Mouse (Mus musculus) intestine, embryonic 14.5 days (tissue): ENCODE measurements around the gene Aff3. TPM values are rescaled to one million over a fixed set of nuclear protein-coding genes. Genes with fewer than 3 reads are reported as not detected.

Experiments used
- ATAC-seq: fragments of 200-750 bp; cut with Nextera tagmentation; replicated peaks from 2 replicates; pipeline ENCODE4 v1.8.0; 2017; ENCODE audit warnings: low read depth, moderate number of reproducible peaks, moderate TSS enrichment, moderate library complexity; ENCODE audit not compliant: low FRiP score, low TSS enrichment
- DNase-seq: peaks from one replicate; pipeline ENCODE4 v3.0.0-alpha.2; 2018; ENCODE audit warnings: low spot score
- H3K27ac ChIP-seq: fragments of 300-500 bp; sonication (generic); 2 replicates; pipeline ENCODE4 v1.5.1; 2014; ENCODE audit warnings: low read depth, mild to moderate bottlenecking, control low read depth
- H3K27me3 ChIP-seq: fragments of 300-500 bp; sonication (generic); replicated peaks from 2 replicates; pipeline ENCODE4 v1.6.1; 2014; ENCODE audit warnings: low read length, control low read depth; ENCODE audit not compliant: control insufficient read depth, insufficient read depth
- H3K36me3 ChIP-seq: fragments of 300-500 bp; sonication (generic); 2 replicates; pipeline ENCODE4 v1.6.1; 2014; ENCODE audit warnings: low read length, control low read depth; ENCODE audit not compliant: control insufficient read depth, insufficient read depth
- H3K4me1 ChIP-seq: fragments of 300-500 bp; sonication (generic); replicated peaks from 2 replicates; pipeline ENCODE4 v1.6.1; 2014; ENCODE audit warnings: low read length, control low read depth, mixed read lengths; ENCODE audit not compliant: control insufficient read depth, insufficient read depth
- H3K4me2 ChIP-seq: fragments of 300-500 bp; sonication (generic); 2 replicates; pipeline ENCODE4 v1.6.1; 2014; ENCODE audit warnings: low read length
- H3K4me3 ChIP-seq: fragments of 300-500 bp; sonication (generic); 2 replicates; pipeline ENCODE4 v1.5.1; 2014; ENCODE audit warnings: low read depth, low read length, control low read depth, mixed read lengths
- H3K9ac ChIP-seq: fragments of 300-500 bp; sonication (generic); 2 replicates; pipeline ENCODE4 v1.6.1; 2014; ENCODE audit warnings: mild to moderate bottlenecking, low read length
- H3K9me3 ChIP-seq: fragments of 300-500 bp; sonication (generic); 2 replicates; pipeline ENCODE4 v1.6.1; 2016; ENCODE audit warnings: low read length, control low read depth; ENCODE audit not compliant: control insufficient read depth
- WGBS: fragments of 180-500 bp; shearing (Covaris S2); extraction: QIAGEN DNeasy Blood & Tissue Kit; methylation state at CpG from one replicate; pipeline ENCODE4 v1.1.7; 2014; 5-methylcytosine and 5-hydroxymethylcytosine counted together
- polyA plus RNA-seq: library from polyadenylated mRNA; unstranded; fragments of >200 nt; fragmentation: Nextera tagmentation; extraction: Ambion mirVana; gene quantifications from 2 replicates; pipeline ENCODE4 v1.2.1, GENCODE M21; 2014

Gene Aff3
- polyA plus RNA-seq, 1 experiment from 2014 or later: 8.6 TPM

DNA sequence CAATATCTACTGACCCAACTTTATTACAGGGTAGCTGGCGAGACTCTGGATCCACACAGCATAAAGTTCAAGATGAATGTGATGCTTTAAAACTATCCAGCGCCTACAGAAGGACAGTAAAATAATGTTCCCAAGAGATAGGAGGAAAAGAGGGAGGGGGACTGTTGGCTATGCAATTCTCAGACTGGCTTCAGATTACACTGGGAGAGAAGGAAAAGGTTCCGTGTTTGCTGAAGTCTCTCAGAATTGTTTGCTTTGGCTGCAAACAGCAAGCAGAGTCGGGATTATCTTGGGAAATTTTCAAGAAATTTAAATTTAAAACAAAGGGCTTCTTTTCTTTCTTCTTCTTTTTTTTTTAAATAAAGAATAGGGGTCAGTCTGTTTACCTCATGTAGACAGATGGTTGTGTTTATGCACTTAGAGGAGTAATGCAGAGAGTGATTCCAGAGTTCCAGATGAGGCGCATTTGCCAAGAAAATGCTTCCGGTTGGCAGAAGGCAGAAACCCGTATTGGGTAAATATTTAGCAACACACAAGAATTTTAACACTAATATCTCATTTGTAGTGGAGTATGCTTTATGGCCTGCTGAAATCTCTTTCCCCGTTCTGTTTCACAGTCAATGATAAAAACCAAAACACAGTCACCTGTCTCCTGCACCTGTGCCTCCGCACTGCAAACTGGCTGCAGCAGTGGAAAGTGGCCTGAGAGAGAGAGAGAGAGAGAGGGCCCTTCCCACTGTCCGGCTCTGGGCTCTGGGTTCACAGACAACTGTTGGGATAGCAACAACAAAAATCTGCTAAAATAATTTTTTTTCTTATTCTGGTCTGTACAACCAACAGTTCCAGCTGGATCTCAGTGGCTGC lies 306.6 kb downstream of the Aff3 start:
- peaks cover 24% of the 10 kb centered on the region for H3K4me1 ChIP-seq

GRCm38 (mm10) chr1:38354585-38354984 lies 310.2 kb downstream of the Aff3 start:
- no peaks in the 10 kb centered on the region for H3K27me3 ChIP-seq
- H3K9me3 ChIP-seq: no peaks in the 10 kb centered on the region
- ATAC-seq (no peak), DNase-seq (peak; percentile 43)
- H3K36me3 ChIP-seq: no peaks in the 10 kb centered on the region
- H3K9ac ChIP-seq: no peak overlapping the region
- H3K4me2 ChIP-seq: no peak overlapping the region
- no peak overlapping the region for H3K4me3 ChIP-seq
- peaks cover 24% of the 10 kb centered on the region for H3K4me1 ChIP-seq
- H3K27ac ChIP-seq: no peak overlapping the region
- WGBS: 73% methylated on average over 4 of the region's 4 CpGs

More for the DNA sequence above, 306.6 kb downstream of the Aff3 start:
- 19% methylated on average over 10 of the region's 10 CpGs for WGBS
- ATAC-seq (peak; percentile 20; the same call in 1 of the 2 replicates), DNase-seq (no peak)
- Histone ChIP-seq H3K36me3 (no peaks in the 10 kb centered on the region), H3K9ac (no peak overlapping the region), H3K9me3 (no peaks in the 10 kb centered on the region), H3K4me2 (peak overlapping the region; percentile 15), H3K4me3 (no peak overlapping the region), H3K27me3 (no peaks in the 10 kb centered on the region), H3K27ac (peak overlapping the region; percentile 65)

- Histone ChIP-seq H3K4me2 (no peak overlapping the region), H3K27me3 (no peaks in the 10 kb centered on the region), H3K4me1 (no peaks in the 10 kb centered on the region), H3K9me3 (0 out of 2 replicates have a peak, but pooled peaks cover 3% of the 10 kb centered on the region), H3K27ac (no peak overlapping the region), H3K36me3 (no peaks in the 10 kb centered on the region), H3K9ac (no peak overlapping the region), H3K4me3 (no peak overlapping the region)
- no peak for ATAC-seq
- DNase-seq: peak; percentile 35
- whole genome bisulfite sequencing: 81% methylated on average over 4 of the region's 4 CpGs
Measured at GRCm38 (mm10) chr1:38347346-38347745, 317.4 kb downstream of the Aff3 start.

DNA sequence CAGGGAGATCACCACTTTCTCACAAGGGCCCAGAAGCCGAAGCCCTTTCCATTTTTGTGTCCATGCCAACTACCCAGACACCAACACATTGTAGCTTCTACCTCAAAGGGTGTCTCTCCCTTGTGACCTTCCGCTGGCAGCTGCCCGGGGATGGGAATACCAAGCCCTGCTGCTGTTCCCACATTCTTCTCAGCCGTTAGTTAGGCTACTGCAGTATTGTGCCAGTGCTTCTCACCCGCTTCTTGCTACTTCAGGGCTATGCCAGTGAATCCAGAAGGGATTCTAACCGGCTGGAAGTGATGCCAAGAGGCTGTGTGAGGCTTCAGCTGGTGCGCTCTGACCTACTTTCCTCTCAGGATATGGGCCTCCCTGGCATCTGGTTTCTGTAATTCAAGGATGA lies 330.5 kb downstream of the Aff3 start:
- DNase-seq: peak; percentile 45
- H3K9me3 ChIP-seq: no peaks in the 10 kb centered on the region
- H3K27ac ChIP-seq: no peak overlapping the region
- no peak for ATAC-seq
- no peaks in the 10 kb centered on the region for H3K4me1 ChIP-seq
- H3K9ac ChIP-seq: no peak overlapping the region
- H3K4me2 ChIP-seq: no peak overlapping the region
- 80% methylated on average over 7 of the region's 7 CpGs for WGBS
- H3K27me3 ChIP-seq: no peaks in the 10 kb centered on the region
- H3K36me3 ChIP-seq: no peaks in the 10 kb centered on the region
- H3K4me3 ChIP-seq: no peak overlapping the region

GRCm38 (mm10) chr1:38332919-38333318 lies 331.8 kb downstream of the Aff3 start:
- H3K4me2 ChIP-seq: no peak overlapping the region
- no peak overlapping the region for H3K9ac ChIP-seq
- no peak for ATAC-seq
- H3K27me3 ChIP-seq: no peaks in the 10 kb centered on the region
- WGBS: 86% methylated on average over 5 of the region's 5 CpGs
- no peaks in the 10 kb centered on the region for H3K36me3 ChIP-seq
- H3K27ac ChIP-seq: no peak overlapping the region
- H3K9me3 ChIP-seq: no peaks in the 10 kb centered on the region
- peak; percentile 6 for DNase-seq
- H3K4me3 ChIP-seq: no peak overlapping the region
- no peaks in the 10 kb centered on the region for H3K4me1 ChIP-seq

- Histone ChIP-seq H3K27ac (no peak overlapping the region), H3K4me3 (no peak overlapping the region), H3K4me1 (no peaks in the 10 kb centered on the region), H3K27me3 (no peaks in the 10 kb centered on the region), H3K4me2 (no peak overlapping the region), H3K9ac (no peak overlapping the region), H3K9me3 (no peaks in the 10 kb centered on the region), H3K36me3 (no peaks in the 10 kb centered on the region)
- 83% methylated on average over 5 of the region's 5 CpGs for WGBS
- DNase-seq: peak; percentile 45
- ATAC-seq: no peak
Measured at GRCm38 (mm10) chr1:38324206-38324605, 340.5 kb downstream of the Aff3 start.

DNA sequence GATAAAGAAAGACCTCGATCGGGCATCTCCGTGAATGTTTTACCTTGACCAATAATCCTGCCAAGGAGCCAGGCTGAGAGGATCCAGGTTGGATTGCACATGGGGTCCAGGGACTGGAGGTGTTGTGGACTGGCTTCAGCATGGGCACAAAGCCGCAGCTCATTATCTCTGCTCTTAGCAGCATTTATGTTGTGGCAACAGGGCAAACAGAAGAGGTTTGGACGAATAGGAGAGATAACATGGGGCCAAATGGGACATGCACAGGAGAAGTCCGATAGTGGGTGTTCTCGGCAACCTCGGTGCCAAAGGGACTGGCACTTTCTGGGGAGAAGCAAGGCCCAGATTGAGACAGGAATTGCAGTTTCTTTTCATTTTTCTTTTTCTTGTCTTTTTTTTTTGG lies 342.9 kb downstream of the Aff3 start:
- H3K4me3 ChIP-seq: no peak overlapping the region
- DNase-seq (peak; percentile 37), ATAC-seq (no peak)
- H3K4me1 ChIP-seq: no peaks in the 10 kb centered on the region
- H3K36me3 ChIP-seq: no peaks in the 10 kb centered on the region
- no peak overlapping the region for H3K9ac ChIP-seq
- H3K27me3 ChIP-seq: no peaks in the 10 kb centered on the region
- H3K9me3 ChIP-seq: no peaks in the 10 kb centered on the region
- no peak overlapping the region for H3K4me2 ChIP-seq
- 90% methylated on average over 8 of the region's 8 CpGs for WGBS
- no peak overlapping the region for H3K27ac ChIP-seq

DNA sequence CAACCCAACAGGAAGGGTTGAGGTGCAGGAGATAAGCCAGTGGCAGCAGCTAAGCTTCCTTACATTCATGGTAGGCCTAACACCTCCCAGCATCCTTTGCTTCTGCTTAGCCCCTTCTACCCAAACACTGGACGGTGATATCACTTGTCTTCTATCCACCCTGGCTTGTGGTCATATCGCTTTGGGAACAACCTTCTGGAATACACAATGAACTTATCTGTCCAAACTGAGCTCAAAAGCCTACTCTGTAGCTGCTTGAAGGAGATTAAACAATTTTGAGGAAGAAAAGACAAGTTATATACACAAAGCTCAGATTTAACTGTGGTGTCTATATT lies 343.8 kb downstream of the Aff3 start:
- H3K27me3 ChIP-seq: no peaks in the 10 kb centered on the region
- no peak overlapping the region for H3K27ac ChIP-seq
- WGBS: 86% methylated on average over 2 of the region's 2 CpGs
- H3K36me3 ChIP-seq: no peaks in the 10 kb centered on the region
- no peaks in the 10 kb centered on the region for H3K9me3 ChIP-seq
- no peaks in the 10 kb centered on the region for H3K4me1 ChIP-seq
- DNase-seq (no peak), ATAC-seq (no peak)
- H3K9ac ChIP-seq: no peak overlapping the region
- no peak overlapping the region for H3K4me2 ChIP-seq
- no peak overlapping the region for H3K4me3 ChIP-seq
